Mouse (Mus musculus) cerebellum, adult 11 months (tissue): ENCODE measurements around the gene Nxn.

Experiments used
- DNase-seq: peaks from one replicate; pipeline ENCODE4 v3.0.0; 2022

Nxn gene

DNA sequence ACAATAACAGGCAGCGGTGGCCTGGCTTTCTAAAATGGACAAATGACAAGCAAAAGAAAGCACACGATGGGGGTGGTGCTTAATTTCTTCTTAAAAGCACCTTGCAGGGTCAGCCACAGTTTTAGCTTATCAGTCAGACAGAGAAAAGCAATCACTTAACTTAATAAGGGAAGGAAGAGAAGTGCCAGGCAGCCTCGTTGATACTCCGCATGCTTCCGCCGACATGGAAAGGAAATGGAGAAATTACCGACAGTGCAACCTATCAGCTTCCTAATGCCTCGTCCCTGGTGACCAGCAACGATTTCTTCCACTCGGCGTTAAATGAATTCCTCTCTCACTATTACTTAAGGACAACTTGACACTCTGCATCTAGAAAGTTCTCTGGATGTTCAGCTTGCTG lies 70.9 kb downstream of the Nxn start:
- no peak for DNase-seq

- no peak for DNase-seq
Observed at GRCm38 (mm10) chr11:76326672-76327071, 72.3 kb downstream of the Nxn start.

DNA sequence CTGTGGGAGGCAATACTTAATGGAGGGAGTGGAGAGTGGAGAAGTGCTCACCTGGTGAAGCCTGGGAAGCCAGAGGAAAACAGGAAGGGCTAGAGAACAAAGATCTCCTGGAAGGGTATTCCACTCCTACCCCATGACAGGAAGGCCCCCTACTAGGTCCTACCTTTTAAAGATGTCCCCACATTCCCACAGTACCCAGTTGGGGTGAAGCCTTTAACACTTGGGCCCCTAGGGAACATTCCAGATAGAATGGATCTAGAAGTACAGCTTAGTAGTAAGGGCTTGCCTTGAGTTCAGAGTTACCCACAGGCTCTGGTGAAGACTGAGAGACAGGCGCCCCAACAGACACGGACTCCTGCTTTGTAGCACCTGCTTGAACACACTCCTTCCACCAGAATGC lies 72.9 kb downstream of the Nxn start:
- no peak for DNase-seq

DNA sequence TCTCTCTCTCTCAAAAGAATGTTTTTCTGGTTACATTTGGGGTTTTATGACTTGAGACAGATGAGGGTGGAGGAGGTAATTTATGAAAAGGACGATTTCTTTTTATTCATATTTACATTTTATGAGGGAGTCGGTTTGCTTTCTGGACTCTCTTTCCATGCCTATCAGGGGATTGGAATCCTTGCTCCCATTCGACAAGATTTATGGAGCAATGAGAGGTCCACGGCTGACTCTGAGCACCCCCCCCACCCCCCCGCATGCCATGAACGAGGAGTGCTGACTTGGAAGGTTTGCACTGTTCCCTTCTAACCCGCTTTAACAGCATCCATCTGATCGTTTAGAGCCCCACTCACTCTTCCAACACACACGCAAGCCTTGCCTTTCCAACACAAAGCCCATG lies 74.1 kb downstream of the Nxn start:
- no peak for DNase-seq

DNA sequence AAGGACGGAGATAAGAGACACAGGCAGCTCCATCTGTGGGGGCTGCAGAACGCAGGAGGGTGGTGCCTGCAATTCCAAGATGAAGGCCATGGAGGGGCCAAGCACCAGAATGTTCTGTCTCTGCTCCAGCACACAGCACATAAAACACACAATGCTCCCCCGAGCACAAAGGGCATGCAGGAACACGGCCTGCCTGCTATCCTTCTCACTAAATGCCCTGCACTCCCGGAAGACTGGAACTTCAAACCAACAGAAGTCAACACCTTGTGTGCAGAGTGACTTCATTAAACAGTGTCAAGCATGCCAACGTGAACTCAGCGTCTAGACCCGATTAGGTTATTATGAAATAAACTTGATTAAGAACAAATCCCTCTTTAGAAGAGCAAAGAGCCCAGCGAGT lies 74.7 kb downstream of the Nxn start:
- no peak for DNase-seq

- peak; percentile 31 for DNase-seq
Observed at GRCm38 (mm10) chr11:76322939-76323338, 76.0 kb downstream of the Nxn start.

GRCm38 (mm10) chr11:76322081-76322480 lies 76.9 kb downstream of the Nxn start:
- no peak for DNase-seq

GRCm38 (mm10) chr11:76320475-76320874 lies 78.5 kb downstream of the Nxn start:
- no peak for DNase-seq

DNA sequence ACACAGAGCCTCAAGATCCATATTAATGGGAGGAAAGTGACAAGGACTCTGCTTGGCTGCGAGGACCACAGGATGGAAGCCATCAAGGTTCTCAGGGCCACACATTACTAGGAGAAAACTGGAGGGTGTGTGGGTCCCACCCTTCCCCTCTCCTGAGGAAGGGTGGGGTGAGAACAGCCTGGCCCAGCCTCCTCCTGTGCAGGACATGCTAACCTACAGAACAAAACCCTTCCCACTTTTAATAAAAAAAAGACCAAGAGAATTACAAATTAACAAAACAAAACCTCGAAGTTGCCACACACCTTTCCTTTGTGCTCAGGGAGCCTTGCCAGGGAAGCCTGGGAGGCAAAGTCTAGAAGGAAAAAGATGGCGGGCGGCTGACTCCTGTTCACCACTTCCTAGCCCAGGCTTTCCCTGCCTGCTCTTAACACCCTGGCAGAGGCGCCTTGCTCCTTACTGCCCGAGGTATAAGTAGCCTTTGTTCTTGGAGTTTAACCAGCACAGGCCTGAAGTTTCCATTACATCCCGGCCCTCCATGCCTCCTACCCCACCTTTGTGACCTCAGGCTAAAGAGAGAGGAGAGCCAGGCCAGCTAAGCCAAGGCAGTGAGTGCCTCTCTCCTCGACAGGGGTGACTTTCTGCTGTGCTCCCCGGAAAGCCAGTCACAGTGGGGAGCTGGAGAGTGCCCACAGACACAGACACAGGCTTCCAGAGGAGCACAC lies 79.1 kb downstream of the Nxn start:
- no peak for DNase-seq

- no peak for DNase-seq
Observed at GRCm38 (mm10) chr11:76317904-76318303, 81.0 kb downstream of the Nxn start.

DNA sequence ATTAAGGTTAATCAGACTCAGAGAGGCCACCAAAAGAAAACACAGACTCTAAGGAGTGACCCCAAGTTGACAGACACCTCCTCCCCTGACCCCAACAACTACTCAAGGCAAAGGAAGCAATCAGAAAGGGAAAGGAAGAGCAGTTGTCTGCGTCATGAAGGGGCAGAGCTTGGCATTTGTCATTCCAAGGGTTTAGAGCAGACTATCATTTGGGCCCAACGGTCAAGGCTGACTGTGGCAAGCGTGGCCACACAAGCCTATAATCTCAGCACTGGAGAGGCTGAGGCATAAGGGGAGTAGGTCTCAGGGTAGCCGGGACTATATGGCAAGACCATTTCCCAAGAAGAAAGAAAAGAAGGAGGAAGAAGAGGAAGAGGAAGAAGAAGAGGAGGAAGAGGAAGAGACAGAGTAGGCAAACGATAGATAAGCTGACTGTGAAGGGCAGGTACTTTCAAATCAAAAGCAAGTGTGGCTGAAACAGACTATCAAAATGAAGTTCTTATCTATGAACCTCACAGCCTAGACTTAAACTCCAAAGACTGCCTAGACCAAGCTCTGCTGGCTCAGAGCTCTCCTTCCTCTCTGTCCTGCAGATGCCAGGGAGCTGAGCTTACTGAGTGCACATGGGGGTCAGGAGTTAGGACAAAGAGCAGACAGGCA lies 83.0 kb downstream of the Nxn start:
- DNase-seq: no peak

GRCm38 (mm10) chr11:76314741-76315140 lies 84.2 kb downstream of the Nxn start:
- DNase-seq: no peak

- DNase-seq: no peak
Observed at GRCm38 (mm10) chr11:76314140-76314539, 84.8 kb downstream of the Nxn start.

DNA sequence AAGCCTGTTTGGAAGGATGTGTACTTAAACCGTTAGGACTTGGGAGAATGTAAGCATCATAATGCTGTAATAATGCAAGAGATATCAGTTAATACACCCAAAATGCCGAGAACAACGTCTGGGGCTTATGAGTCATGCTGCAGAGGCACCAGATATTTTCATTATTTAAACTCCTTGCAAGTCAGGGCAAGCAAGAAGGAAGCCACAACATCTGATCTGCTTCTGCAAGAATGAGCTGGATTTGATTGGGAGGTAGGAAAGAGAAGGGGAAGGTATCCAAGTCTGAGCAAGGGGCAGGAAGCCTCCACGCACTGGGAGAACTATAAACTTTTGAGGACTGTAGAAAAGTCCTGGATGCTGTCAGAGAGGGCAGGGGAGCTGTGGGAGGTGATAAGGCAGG lies 86.1 kb downstream of the Nxn start:
- no peak for DNase-seq

- DNase-seq: no peak
Observed at GRCm38 (mm10) chr11:76311224-76312000, 87.5 kb downstream of the Nxn start.

DNA sequence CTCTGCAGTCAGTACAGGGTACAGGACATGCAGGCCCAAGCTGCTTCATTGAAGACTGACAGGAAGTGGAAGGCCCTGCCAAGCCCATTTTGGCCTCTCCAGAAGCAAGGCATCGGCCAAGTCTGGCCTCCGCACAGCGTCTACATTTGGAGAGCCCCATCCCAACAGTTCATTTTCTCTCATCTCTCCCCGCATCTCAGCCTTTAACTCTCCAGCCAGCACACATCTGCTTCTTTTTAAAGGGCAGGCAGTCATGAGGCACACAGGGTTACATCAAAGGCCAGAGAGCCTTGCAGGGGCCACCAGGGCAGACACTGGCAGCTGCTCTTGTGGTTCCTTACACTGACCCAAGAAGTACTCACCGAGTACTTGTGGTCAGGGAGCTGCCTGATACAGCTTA lies 89.1 kb downstream of the Nxn start:
- no peak for DNase-seq

DNA sequence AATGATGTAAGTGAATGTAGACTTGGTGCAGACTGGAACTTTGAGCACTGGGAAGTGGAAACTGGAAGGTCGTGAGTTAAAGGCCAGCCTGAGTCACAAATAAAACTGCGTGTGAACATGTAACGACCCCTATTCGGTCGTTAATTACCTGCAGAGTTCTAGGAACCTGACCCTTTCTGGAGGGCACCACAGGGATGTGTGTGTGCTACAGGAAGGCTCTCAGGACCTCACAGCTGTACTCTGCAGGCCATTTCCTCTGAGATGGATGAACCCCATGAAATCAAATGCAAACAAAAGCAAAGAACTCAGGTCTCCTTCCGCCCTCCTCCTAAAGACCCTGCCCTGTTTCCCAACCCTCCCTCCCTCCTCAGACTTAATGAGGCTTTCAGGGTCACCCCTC lies 89.9 kb downstream of the Nxn start:
- DNase-seq: no peak

- DNase-seq: no peak
Observed at GRCm38 (mm10) chr11:76306769-76307168, 92.2 kb downstream of the Nxn start.

DNA sequence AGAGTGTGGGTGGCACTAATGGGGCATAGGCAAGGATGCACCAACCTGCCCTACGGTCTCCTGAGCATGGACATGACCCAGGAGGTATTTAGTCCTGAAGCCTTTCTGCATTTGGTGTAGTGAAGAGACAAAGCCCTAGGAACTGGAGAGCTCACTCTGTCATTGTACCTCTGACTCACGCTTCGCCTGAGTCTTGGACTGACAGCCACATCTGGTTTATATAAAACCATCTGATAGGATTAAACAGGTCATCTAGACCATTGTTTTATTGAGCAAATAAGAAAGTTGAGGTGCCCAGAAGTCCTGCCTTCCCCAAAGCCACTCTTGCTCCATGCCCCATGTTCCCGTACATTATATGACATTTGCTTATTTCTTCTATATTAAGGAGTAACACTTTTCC lies 93.4 kb downstream of the Nxn start:
- no peak for DNase-seq

GRCm38 (mm10) chr11:76303368-76303767 lies 95.6 kb downstream of the Nxn start:
- DNase-seq: no peak

DNA sequence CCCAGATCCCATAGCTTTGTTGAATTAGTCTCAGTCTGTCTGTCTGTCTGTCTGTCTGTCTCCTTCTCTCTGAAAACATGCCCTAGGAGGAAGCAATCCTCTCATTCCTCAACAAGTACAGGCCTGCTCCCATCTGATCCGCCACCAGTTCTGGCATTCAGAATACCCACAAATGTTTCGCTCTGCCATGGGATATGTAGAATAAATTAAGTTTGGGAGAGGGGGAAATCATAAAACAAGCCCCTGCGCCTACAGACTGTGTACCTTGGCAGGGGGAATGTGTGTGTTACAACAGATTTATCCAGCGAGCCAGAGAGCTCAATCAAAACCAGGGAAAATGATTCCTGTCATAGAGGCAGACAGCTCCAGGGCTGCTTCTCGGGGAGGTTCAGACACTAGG lies 98.1 kb downstream of the Nxn start:
- no peak for DNase-seq

- no peak for DNase-seq
Observed at GRCm38 (mm10) chr11:76298457-76299000, 100.4 kb downstream of the Nxn start.

DNA sequence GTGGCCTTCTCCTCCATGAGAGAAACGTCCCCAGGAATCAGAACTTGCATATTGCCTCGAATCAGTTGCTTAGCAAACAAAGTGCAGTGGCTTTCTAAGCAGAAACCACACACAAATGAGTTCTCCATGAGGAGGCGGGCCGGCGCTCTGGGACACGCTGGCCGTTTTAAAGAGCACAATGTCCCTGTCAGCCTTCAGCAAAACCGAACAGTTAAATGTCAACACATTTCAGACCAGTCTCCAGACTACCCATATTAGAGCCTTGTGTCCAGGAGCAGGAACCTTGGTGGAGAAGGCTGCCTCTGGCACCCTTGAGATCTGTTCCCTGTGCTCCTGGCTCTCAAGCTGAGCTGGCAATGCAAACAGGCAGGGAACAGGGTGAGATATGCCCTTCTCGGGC lies 101.7 kb downstream of the Nxn start:
- DNase-seq: no peak

- DNase-seq: no peak
Observed at GRCm38 (mm10) chr11:76294836-76295235, 104.1 kb downstream of the Nxn start.
